Mouse (Mus musculus) liver, adult 2 months (tissue): ENCODE results near the gene Irak3.

Experiments
- CTCF ChIP-seq: fragments of 200-500 bp; IDR thresholded peaks from 2 replicates; pipeline ENCODE4 v1.5.1; 2011; ENCODE audit warnings: low read depth, low read length, control low read depth
- POLR2A ChIP-seq: fragments of 200-500 bp; IDR thresholded peaks from 2 replicates; pipeline ENCODE4 v1.6.1; 2011; ENCODE audit warnings: low read length, control low read depth; ENCODE audit not compliant: insufficient read depth; ENCODE audit errors: extremely low read depth

GRCm38 (mm10) chr10:120095716-120096115, 106.2 kb downstream of the Irak3 start:
- TF ChIP-seq CTCF = no peak
- TF ChIP-seq POLR2A = no peak
